Mouse (Mus musculus) MEL (cell line): ENCODE measurements around the gene Cyb5r4. TPM values are rescaled to one million over a fixed set of nuclear protein-coding genes. Genes with fewer than 3 reads are reported as not detected.

Experiments
- DNase-seq: peaks from one replicate; pipeline ENCODE4 v3.0.0; 2011; ENCODE audit warnings: low read depth, low spot score
- H3K27ac ChIP-seq: 2 replicates; pipeline ENCODE4 v1.5.1; 2012; ENCODE audit warnings: low read depth, mild to moderate bottlenecking, control low read depth, low read length, moderate library complexity; ENCODE audit not compliant: control insufficient read depth
- H3K27me3 ChIP-seq, 2 experiments: fragments of 150-350 bp in 1 of 2; sonication (generic) in 1 of 2; 2 replicates each; pipeline ENCODE4 v1.6.1; 2012; ENCODE audit warnings: low read length in 2 of 2, mild to moderate bottlenecking in 2 of 2, improper control_type of control experiment in 1 of 2, moderate library complexity in 1 of 2; ENCODE audit not compliant: insufficient read depth in 2 of 2, control insufficient read depth in 1 of 2
- H3K36me3 ChIP-seq, 2 experiments: 2 replicates each; pipeline ENCODE4 v1.6.1; 2012 to 2014; ENCODE audit warnings: low read length in 2 of 2, improper control_type of control experiment in 1 of 2, inconsistent platforms in 1 of 2, mild to moderate bottlenecking in 1 of 2; ENCODE audit not compliant: insufficient read depth in 2 of 2, control insufficient read depth in 1 of 2
- H3K4me1 ChIP-seq, 2 experiments: fragments of 150-350 bp in 1 of 2; sonication (generic) in 1 of 2; 2 replicates each; pipeline ENCODE4 v1.6.1; 2012; ENCODE audit warnings: low read length in 2 of 2, improper control_type of control experiment in 1 of 2, mild to moderate bottlenecking in 1 of 2; ENCODE audit not compliant: insufficient read depth in 2 of 2, control insufficient read depth in 1 of 2
- H3K4me3 ChIP-seq, 2 experiments: fragments of 150-350 bp in 1 of 2; sonication (generic) in 1 of 2; 2 replicates each; pipeline ENCODE4 v1.5.1; 2012; ENCODE audit warnings: low read depth in 2 of 2, low read length in 2 of 2, mild to moderate bottlenecking in 2 of 2, moderate library complexity in 2 of 2, control low read depth in 1 of 2, improper control_type of control experiment in 1 of 2; ENCODE audit not compliant: control insufficient read depth in 1 of 2, insufficient read depth in 1 of 2
- H3K79me2 ChIP-seq: 2 replicates; pipeline ENCODE4 v1.6.1; 2012; ENCODE audit warnings: mild to moderate bottlenecking, low read length, moderate library complexity; ENCODE audit not compliant: control insufficient read depth, poor library complexity, insufficient read depth
- H3K9ac ChIP-seq: 2 replicates; pipeline ENCODE4 v1.6.1; 2012; ENCODE audit warnings: low read depth, mild to moderate bottlenecking, control low read depth, low read length, moderate library complexity; ENCODE audit not compliant: control insufficient read depth, poor library complexity, severe bottlenecking
- H3K9me3 ChIP-seq: fragments of 150-350 bp; sonication (generic); replicated peaks from 2 replicates; pipeline ENCODE4 v1.6.1; 2012; ENCODE audit warnings: mild to moderate bottlenecking, low read length, improper control_type of control experiment, moderate library complexity; ENCODE audit not compliant: insufficient read depth
- BHLHE40 ChIP-seq: IDR thresholded peaks from 2 replicates; pipeline ENCODE4 v1.6.1; 2012; ENCODE audit warnings: low read depth, mild to moderate bottlenecking, inconsistent platforms, low read length, improper control_type of control experiment, borderline replicate concordance
- CHD1 ChIP-seq: IDR thresholded peaks from 2 replicates; pipeline ENCODE4 v1.6.1; 2012; ENCODE audit warnings: low read depth, mild to moderate bottlenecking, inconsistent platforms, low read length, improper control_type of control experiment
- CHD2 ChIP-seq: IDR thresholded peaks from 2 replicates; pipeline ENCODE4 v1.6.1; 2011; ENCODE audit warnings: low read length, improper control_type of control experiment
- CTCF ChIP-seq, 3 experiments: IDR thresholded peaks in 2 of 3; conservative IDR thresholded peaks in 1 of 3; 2 replicates each; pipeline ENCODE4 v1.5.1; 2011 to 2012; ENCODE audit warnings: low read length in 3 of 3, low read depth in 2 of 3, mild to moderate bottlenecking in 2 of 3, improper control_type of control experiment in 1 of 3, inconsistent platforms in 1 of 3, mixed read lengths in 1 of 3, moderate library complexity in 1 of 3; ENCODE audit not compliant: control insufficient read depth in 1 of 3, insufficient read depth in 1 of 3, poor library complexity in 1 of 3, severe bottlenecking in 1 of 3
- E2F4 ChIP-seq: IDR thresholded peaks from 2 replicates; pipeline ENCODE4 v1.6.1; 2011; ENCODE audit warnings: low read depth, low read length, improper control_type of control experiment, borderline replicate concordance
- ELF1 ChIP-seq: IDR thresholded peaks from 2 replicates; pipeline ENCODE4 v1.6.1; 2014; ENCODE audit warnings: low read depth, mild to moderate bottlenecking, inconsistent platforms, low read length, improper control_type of control experiment, moderate library complexity
- GABPA ChIP-seq: IDR thresholded peaks from 2 replicates; pipeline ENCODE4 v1.6.1; 2012; ENCODE audit warnings: low read depth, mild to moderate bottlenecking, inconsistent platforms, low read length, improper control_type of control experiment, moderate library complexity
- GATA1 ChIP-seq: IDR thresholded peaks from 2 replicates; pipeline ENCODE4 v1.6.1; 2011; ENCODE audit warnings: low read depth, low read length, improper control_type of control experiment
- HCFC1 ChIP-seq: IDR thresholded peaks from 2 replicates; pipeline ENCODE4 v1.6.1; 2012; ENCODE audit warnings: low read depth, mild to moderate bottlenecking, inconsistent platforms, low read length, improper control_type of control experiment, moderate library complexity
- MAFK ChIP-seq: IDR thresholded peaks from 2 replicates; pipeline ENCODE4 v1.6.1; 2011; ENCODE audit warnings: low read depth, mild to moderate bottlenecking, low read length, improper control_type of control experiment, borderline replicate concordance
- MAX ChIP-seq: IDR thresholded peaks from 2 replicates; pipeline ENCODE4 v1.6.1; 2011; ENCODE audit warnings: low read length, improper control_type of control experiment
- MXI1 ChIP-seq: IDR thresholded peaks from 2 replicates; pipeline ENCODE4 v1.6.1; 2011; ENCODE audit warnings: mild to moderate bottlenecking, low read depth, low read length, improper control_type of control experiment
- MYB ChIP-seq: IDR thresholded peaks from 2 replicates; pipeline ENCODE4 v1.6.1; 2011; ENCODE audit warnings: mild to moderate bottlenecking, low read depth, low read length, improper control_type of control experiment
- NELFE ChIP-seq: IDR thresholded peaks from 2 replicates; pipeline ENCODE4 v1.6.1; 2011; ENCODE audit warnings: low read depth, low read length, improper control_type of control experiment
- NRF1 ChIP-seq: IDR thresholded peaks from 2 replicates; pipeline ENCODE4 v1.6.1; 2014; ENCODE audit warnings: low read depth, mild to moderate bottlenecking, inconsistent platforms, low read length, improper control_type of control experiment, moderate library complexity; ENCODE audit not compliant: poor library complexity, insufficient read depth, severe bottlenecking
- POLR2AphosphoS2 ChIP-seq: IDR thresholded peaks from 2 replicates; pipeline ENCODE4 v1.6.1; 2011; ENCODE audit warnings: low read length, improper control_type of control experiment
- POLR2AphosphoS5 ChIP-seq: IDR thresholded peaks from 2 replicates; pipeline ENCODE4 v1.6.1; 2012; ENCODE audit warnings: low read depth, borderline replicate concordance, mild to moderate bottlenecking, inconsistent platforms, low read length, moderate library complexity, mixed read lengths
- RCOR1 ChIP-seq: IDR thresholded peaks from 2 replicates; pipeline ENCODE4 v1.6.1; 2012; ENCODE audit warnings: low read depth, mild to moderate bottlenecking, inconsistent platforms, low read length, improper control_type of control experiment
- TAL1 ChIP-seq: IDR thresholded peaks from 2 replicates; pipeline ENCODE4 v1.6.1; 2012; ENCODE audit warnings: mild to moderate bottlenecking, inconsistent platforms, low read length, moderate library complexity, mixed read lengths
- TBP ChIP-seq: IDR thresholded peaks from 2 replicates; pipeline ENCODE4 v1.8.0; 2011; ENCODE audit warnings: low read depth, low read length, improper control_type of control experiment
- TCF12 ChIP-seq: IDR thresholded peaks from 2 replicates; pipeline ENCODE4 v1.6.1; 2014; ENCODE audit warnings: low read depth, mild to moderate bottlenecking, inconsistent platforms, low read length, improper control_type of control experiment, moderate library complexity
- UBTF ChIP-seq: IDR thresholded peaks from 2 replicates; pipeline ENCODE4 v1.6.1; 2012; ENCODE audit warnings: low read depth, mild to moderate bottlenecking, inconsistent platforms, low read length, improper control_type of control experiment, moderate library complexity, borderline replicate concordance; ENCODE audit not compliant: insufficient read depth
- USF2 ChIP-seq, 2 experiments: IDR thresholded peaks; 2 replicates each; pipeline ENCODE4 v1.6.1; 2011 to 2012; ENCODE audit warnings: improper control_type of control experiment in 2 of 2, low read length in 2 of 2, borderline replicate concordance in 1 of 2, inconsistent platforms in 1 of 2, low read depth in 1 of 2, mild to moderate bottlenecking in 1 of 2; ENCODE audit not compliant: insufficient read depth in 1 of 2
- ZC3H11A ChIP-seq: IDR thresholded peaks from 2 replicates; pipeline ENCODE4 v1.6.1; 2012; ENCODE audit warnings: low read depth, mild to moderate bottlenecking, inconsistent platforms, low read length, improper control_type of control experiment
- ZKSCAN1 ChIP-seq: IDR thresholded peaks from 2 replicates; pipeline ENCODE4 v1.6.1; 2012; ENCODE audit warnings: low read depth, mild to moderate bottlenecking, inconsistent platforms, low read length, improper control_type of control experiment, moderate library complexity
- ZNF384 ChIP-seq: IDR thresholded peaks from 2 replicates; pipeline ENCODE4 v1.6.1; 2012; ENCODE audit warnings: low read depth, mild to moderate bottlenecking, inconsistent platforms, low read length, improper control_type of control experiment
- polyA plus RNA-seq, 2 experiments: library from polyadenylated mRNA; stranded (reverse) in 1 of 2; unstranded in 1 of 2; fragments of >175 nt in 1 of 2; fragments of >200 nt in 1 of 2; gene quantifications; 2 replicates each; pipeline versions ENCODE4 v1.2.1 to v1.2.4; 2012; ENCODE audit warnings: low replicate concordance in 2 of 2, low read depth in 1 of 2; ENCODE audit not compliant: insufficient read length in 2 of 2, insufficient read depth in 1 of 2, missing spikeins in 1 of 2
- total RNA-seq: library from RNA; depleted of rRNA; stranded (reverse); fragments of 300-350 nt; gene quantifications from 2 replicates; pipeline ENCODE4 v1.2.3, GENCODE M21; 2012

The Cyb5r4 gene
- total and polyA plus RNA-seq, 3 experiments: 30.3 to 37.2 TPM; not detected in 1

DNA sequence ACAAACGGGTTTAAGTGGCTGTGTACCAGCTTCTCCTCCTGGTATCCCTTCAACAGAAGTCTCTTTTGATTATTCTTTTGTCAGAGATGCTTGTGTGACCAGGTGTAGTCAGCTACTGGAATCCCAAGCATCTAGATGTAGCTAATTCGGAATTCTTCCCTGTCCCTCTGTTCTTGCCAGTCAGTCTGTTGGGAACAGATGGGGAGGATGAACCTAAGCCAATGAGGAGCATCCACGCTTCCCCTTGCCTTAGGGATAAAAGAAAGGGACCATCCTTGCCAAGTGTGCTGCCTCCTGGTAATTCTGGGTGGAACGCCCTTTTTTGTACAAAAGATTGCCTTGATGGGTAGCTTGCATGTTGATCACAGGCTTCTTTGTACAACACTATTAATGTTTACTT is 48.3 kb upstream of the Cyb5r4 start:
- H3K4me3 ChIP-seq: no peak overlapping the region
- no peak overlapping the region for H3K27ac ChIP-seq
- H3K36me3 ChIP-seq: no peaks in the 10 kb centered on the region
- H3K27me3 ChIP-seq: no peaks in the 10 kb centered on the region; a peak in 1 of 4 replicates
- TF ChIP-seq MYB (no peak), ZC3H11A (no peak), ZNF384 (no peak), POLR2AphosphoS2 (no peak), GABPA (no peak), E2F4 (no peak), ZKSCAN1 (no peak), MAFK (no peak), RCOR1 (no peak), GATA1 (no peak), CHD1 (no peak), TBP (no peak), CTCF (IDR thresholded peaks at IDR 0.05 in 2 of 3, conservative IDR thresholded peaks at IDR 0.05 in 1 of 3; ENCODE audit: control insufficient read depth in 1 of 3, insufficient read depth in 1 of 3, low read depth in 2 of 3, low read length in 3 of 3, poor library complexity in 1 of 3, severe bottlenecking in 1 of 3) (no peak), CHD2 (no peak), ELF1 (no peak), BHLHE40 (no peak), NRF1 (no peak)
- no peaks in the 10 kb centered on the region for H3K9me3 ChIP-seq
- no peak overlapping the region for H3K9ac ChIP-seq
- H3K79me2 ChIP-seq: no peaks in the 10 kb centered on the region
- no peak for DNase-seq
- no peaks in the 10 kb centered on the region for H3K4me1 ChIP-seq

GRCm38 (mm10) chr9:86976896-86977295 is 44.9 kb upstream of the Cyb5r4 start:
- no peaks in the 10 kb centered on the region for H3K79me2 ChIP-seq
- no peaks in the 10 kb centered on the region; a peak in 1 of 4 replicates for H3K27me3 ChIP-seq
- no peak for DNase-seq
- no peak for TF ChIP-seq CHD2
- TF ChIP-seq TAL1: no peak
- TF ChIP-seq POLR2AphosphoS5: no peak
- TF ChIP-seq HCFC1: no peak
- no peak for TF ChIP-seq ZNF384
- no peak for TF ChIP-seq ELF1
- no peak for TF ChIP-seq NELFE
- no peak for TF ChIP-seq UBTF
- TF ChIP-seq USF2 (IDR thresholded peaks at IDR 0.05; ENCODE audit: borderline replicate concordance in 1 of 2, insufficient read depth in 1 of 2, low read depth in 1 of 2, low read length in 2 of 2): no peak
- TF ChIP-seq POLR2AphosphoS2: no peak
- no peak for TF ChIP-seq MAX
- TF ChIP-seq MXI1: no peak
- no peak for TF ChIP-seq TCF12
- TF ChIP-seq, all 39 proteins: peak for 0
- Histone ChIP-seq H3K4me1 (peaks cover 0 to 3% of the 10 kb centered on the region in 2 experiments; a peak in 2 of 4 replicates), H3K9me3 (no peaks in the 10 kb centered on the region), H3K27ac (no peak overlapping the region), H3K4me3 (no peak overlapping the region), H3K36me3 (no peaks in the 10 kb centered on the region), H3K9ac (no peak overlapping the region)
